Mouse (Mus musculus): ENCODE measurements around the gene Trp73.

The Trp73 gene

DNA sequence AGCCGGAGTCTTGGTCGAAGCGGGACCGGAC, at the start of gene Trp73:
TSS of gene Trp73 (minus strand) at position 27 of the 31 bp plus-strand sequence.
- no peak for DNase-seq (ENCODE audit: low spot score in 2 of 2)

DNA sequence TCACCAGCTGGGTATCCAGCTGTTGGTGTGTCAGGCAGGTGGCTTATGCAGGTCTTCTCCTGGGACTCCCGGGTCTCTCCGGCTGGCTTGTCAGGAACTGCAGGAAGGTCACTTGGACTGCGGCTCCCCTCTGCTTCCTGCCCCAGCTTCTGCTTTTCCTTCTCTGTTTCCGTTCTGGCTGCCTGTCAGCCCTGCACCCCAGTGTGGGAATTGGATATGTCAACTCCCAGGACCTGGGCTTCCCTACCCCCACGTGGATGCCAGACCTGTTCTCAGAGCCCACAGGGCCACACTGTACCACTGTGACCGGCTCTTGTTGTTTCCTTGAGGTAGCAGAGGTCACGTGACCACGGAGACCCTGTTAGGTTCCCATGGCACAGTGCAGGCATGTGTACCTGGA, 48.9 kb upstream of the Trp73 start:
- DNase-seq (ENCODE audit: low spot score in 2 of 2), result peak; percentile 32 to 51

DNA sequence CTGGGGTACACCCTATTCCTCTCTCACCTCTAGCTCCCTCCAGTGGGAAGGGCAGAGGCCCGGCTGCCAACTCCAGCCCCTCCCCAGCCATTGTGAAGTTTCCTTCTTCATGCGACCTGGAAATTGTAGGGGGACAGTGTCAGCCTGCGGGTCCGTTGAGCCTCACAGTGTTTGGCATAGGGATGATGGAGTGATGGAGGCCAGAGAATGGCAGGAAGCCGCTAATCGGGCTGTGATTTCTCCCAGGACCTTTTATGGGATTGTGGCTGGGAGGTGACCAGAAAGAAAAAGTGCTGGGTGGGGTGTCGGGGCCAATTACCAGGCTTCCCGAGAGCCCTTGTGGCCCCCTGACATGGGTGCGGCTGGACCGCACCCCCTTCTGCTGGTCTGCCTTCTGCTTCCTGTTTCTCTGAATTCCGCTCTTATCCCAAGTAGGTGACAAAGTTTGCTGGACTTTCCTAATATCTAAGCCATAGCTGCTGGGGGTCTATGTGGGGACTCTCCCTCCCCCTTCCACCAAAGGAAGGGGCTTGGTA, 46.1 kb upstream of the Trp73 start:
- DNase-seq (ENCODE audit: low spot score in 2 of 2), result peak in 1 of 2 experiments; percentile 52

- no peak for DNase-seq (ENCODE audit: low spot score in 2 of 2)
Measured at GRCm38 (mm10) chr4:154185001-154185400, 45.0 kb upstream of the Trp73 start.

- DNase-seq (ENCODE audit: low spot score in 2 of 2), result peak in 1 of 2 experiments; percentile 41
Measured at GRCm38 (mm10) chr4:154183566-154183965, 43.6 kb upstream of the Trp73 start.

DNA sequence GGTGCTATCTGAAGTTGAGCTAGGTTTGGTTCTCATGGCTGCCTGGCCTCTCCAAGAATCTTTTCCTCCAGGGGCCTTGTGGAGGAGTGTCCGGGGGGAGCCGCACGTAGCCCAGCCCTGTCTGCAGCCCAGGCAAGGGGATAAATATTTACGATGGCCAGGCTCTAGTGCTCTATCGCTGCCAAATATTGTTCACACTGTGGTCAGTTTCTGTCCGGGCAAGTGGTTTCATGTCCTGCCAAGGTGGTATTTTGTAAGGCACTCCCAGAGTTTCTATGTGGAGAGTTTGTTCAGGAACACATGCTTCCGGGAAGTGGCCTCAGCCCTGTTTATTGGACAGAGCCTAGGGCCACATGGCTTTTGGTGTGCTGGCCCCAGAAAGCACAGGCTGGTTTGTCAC, 41.0 kb upstream of the Trp73 start:
- DNase-seq (ENCODE audit: low spot score in 2 of 2), result no peak

GRCm38 (mm10) chr4:154177257-154177656, 37.2 kb upstream of the Trp73 start:
- peak in 1 of 2 experiments; percentile 69 for DNase-seq (ENCODE audit: low spot score in 2 of 2)

DNA sequence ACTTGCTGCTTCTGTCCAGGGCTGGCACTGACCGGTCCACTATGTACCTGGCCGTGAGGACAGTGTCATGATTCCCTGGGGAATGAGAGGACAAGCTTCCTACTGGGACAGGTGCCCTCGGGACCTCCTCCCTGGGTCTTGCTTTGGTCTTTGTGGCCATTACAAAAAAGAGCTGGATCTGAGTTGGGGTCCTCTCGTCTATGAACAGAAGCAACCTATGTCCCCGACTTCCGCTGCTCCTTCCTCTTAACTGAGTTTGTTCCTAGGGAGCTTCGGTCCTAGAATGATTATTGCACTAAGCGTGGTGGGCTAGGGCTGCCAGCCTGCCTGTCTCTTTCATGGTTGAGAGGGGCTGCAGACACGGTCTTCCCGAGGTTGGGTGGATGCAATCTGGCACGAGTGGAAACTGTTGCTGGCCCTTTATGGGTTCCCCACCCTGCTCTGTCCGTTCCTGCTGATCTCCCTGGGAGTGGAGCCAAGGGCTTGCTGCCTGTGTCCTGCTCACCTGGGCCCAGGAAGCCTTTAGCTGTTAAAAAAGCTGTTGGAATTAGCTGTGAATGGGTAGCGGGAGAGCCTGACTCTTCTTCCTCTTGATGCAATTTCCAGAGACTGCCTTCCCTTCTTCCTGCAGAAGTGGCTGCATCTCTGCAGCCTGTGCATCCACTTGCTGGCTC, 32.1 kb upstream of the Trp73 start:
- no peak for DNase-seq (ENCODE audit: low spot score in 2 of 2)

DNA sequence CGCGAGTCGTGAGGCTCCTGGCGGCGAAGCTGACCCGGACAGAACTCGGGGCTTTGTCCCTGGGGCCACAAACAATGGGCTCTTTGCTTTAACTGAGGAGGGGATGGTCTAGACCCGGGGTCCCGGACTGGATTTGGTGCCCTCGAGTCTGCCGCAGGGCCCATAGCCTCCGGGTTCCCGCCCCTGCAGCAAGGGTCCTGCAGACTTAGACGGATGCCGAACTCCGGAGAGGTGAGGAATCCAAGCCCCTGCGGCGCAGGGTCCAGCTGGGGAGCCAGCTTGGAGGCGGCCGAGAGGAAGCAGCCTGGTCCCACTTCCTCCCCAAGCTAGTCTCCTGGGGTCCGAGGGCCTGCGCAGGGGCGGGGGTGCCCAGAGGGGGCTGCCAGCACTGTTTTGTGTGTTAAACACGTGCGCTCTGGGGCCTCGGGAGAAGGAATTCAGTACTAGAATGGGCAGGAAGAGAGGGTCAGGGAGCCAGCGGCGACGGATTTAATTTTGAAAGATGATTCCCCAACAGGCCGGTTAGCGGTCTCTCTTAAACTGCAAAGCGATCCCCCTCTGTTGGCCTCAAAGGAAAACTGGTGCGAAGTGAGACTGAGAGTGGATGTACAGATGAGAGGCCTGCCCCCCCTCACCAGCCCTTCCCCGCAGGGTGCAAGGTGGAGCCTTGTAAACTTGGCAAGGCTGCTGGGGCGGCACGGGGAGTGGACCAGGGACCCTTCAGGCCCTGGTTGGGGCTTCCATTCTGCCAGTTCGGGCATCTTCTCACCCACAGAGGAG, 31.3 kb upstream of the Trp73 start:
- no peak for DNase-seq (ENCODE audit: low spot score in 2 of 2)

- DNase-seq (ENCODE audit: low spot score in 2 of 2), result no peak
Measured at GRCm38 (mm10) chr4:154170506-154171150, 30.6 kb upstream of the Trp73 start, which contains the start of gene Megf6. Gene Megf6, plus strand, starts transcription at chr4:154170730.

- DNase-seq (ENCODE audit: low spot score in 2 of 2), result no peak
Measured at GRCm38 (mm10) chr4:154170021-154170420, 30.0 kb upstream of the Trp73 start.

DNA sequence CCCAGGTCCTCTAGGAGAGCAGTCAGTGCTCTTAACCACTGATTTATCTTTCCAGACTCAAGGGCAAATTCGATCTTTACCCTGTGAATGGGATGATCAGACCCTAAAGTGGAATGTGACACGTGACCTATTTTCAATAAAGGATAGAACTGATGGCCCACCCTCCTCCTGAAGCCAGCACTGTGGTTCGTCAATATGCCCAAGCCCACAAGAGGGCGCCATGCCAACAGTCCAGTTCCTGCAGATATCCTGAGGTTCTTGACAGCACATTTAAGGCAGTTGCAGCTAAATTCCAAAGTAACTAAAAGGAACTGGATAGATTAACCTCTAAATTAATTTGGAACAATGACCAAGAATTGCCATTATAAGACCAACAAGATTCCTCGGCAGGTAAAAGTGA, 27.0 kb upstream of the Trp73 start:
- DNase-seq (ENCODE audit: low spot score in 2 of 2), result peak in 1 of 2 experiments; percentile 56

DNA sequence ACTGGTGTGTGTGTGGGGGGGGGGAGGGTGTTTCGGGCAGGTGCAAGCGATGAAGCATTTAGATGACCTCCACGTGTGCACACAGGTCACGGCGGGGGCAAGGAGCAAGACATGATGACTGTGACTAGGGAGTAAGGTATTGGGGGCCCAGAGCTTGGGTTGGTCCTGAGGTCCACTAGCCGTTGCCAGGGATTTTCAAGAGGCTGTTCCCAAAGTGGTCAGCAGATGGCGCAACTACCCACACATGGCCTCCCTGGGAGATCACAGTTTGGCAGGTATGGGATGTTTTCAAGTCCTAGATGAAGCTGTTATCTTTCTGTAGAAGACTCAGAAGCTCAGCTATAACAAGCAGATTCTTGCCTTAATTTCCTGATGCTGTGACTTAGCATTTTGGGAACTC, 23.3 kb upstream of the Trp73 start:
- peak; percentile 56 to 59 for DNase-seq (ENCODE audit: low spot score in 2 of 2)

GRCm38 (mm10) chr4:154160538-154161390, 20.8 kb upstream of the Trp73 start, which contains the start of gene Tprgl:
Gene Tprgl, minus strand, starts transcription at chr4:154160666.
- peak; percentile 96 to 97 for DNase-seq (ENCODE audit: low spot score in 2 of 2)

DNA sequence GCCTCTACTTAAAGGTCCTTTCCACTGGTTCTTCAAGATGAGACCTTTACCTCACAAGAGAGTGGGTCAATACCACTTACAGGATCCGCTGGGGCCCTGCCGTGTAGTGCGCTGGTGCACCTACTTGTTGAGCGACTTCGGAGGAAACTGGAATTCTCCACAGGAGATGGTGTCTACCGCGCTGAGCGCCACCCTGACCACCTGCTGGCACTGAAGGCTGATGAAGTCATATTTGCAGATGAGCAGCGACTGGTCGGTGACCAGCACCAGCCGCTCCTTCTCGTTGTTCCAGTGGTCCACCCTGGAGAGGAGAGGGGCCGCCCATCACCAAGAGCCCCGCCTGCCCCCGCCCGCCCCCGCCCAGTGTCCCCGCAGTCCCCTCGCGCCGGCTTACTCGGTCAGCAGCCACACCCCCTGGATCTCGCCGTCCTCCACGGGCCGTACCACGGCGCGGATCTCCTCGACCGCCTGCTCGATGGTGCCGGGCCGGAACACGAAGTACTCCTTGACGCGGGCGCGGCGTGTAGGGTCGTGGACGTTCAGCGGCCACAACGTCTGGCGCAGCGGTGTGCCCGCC, 20.0 kb upstream of the Trp73 start:
- DNase-seq (ENCODE audit: low spot score in 2 of 2), result peak in 1 of 2 experiments; percentile 28

DNA sequence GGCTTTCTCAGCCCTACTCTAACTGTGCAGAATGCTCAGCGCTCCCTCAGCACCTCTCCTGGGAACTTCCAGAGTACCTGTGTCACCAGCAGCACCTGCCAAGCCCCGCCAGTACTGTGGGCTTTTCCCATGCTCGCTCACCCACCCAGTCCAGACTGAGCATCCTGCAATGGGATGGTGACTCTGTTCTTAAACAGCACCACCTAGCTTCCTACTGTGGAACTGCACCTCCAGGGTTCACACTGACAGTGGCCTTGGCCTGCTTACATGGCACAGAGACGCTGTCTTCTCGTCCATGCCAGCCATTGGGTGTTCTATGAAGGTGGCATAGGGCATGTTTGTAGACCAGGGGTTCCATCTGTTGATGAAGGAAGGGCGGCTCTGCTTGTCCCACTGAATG, 19.0 kb upstream of the Trp73 start:
- DNase-seq (ENCODE audit: low spot score in 2 of 2), result peak; percentile 75 to 85

GRCm38 (mm10) chr4:154157970-154158662, 18.1 kb upstream of the Trp73 start:
- DNase-seq (ENCODE audit: low spot score in 2 of 2), result no peak

DNA sequence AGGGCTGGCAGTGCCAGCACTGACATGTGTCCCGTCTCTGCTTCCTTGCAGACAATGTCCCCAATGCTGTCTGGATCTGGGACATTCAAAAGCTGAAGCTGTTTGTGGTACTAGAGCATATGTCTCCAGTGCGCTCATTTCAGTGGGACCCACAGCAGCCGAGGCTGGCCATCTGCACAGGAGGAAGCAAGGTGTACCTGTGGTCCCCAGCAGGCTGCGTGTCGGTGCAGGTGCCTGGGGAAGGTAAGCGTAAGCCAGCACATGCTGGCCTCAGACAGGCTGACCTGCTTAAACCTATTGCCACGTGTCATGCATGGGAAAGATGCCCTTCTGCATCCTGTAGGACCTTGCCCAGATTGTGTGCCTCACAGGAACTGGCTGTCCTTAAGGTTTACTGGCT, 16.0 kb upstream of the Trp73 start:
- DNase-seq (ENCODE audit: low spot score in 2 of 2), result no peak

DNA sequence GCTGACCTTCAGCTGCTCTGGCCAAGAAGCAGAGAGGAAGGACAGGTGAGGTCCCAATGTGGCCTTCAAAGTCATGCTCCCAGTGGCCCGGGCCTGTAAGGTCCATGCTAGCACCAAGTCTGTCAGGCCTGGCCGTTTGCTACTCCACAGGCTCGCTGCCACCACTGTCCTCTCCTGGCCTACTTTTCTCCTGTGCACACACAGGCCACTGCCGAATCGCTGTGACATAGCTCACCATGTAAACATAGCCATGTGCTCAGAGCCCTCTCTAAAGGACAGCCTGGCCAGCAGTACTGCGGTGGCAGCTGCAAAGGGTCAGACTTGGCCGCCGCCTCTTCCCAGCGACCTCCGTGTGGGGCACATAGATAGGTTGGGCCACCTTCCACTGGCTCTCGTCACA, 14.1 kb upstream of the Trp73 start:
- no peak for DNase-seq (ENCODE audit: low spot score in 2 of 2)

- DNase-seq (ENCODE audit: low spot score in 2 of 2), result no peak
Measured at GRCm38 (mm10) chr4:154146342-154146741, 6.3 kb upstream of the Trp73 start.

GRCm38 (mm10) chr4:154144712-154145111, 4.7 kb upstream of the Trp73 start:
- no peak for DNase-seq (ENCODE audit: low spot score in 2 of 2)

Measured in heart, adult 9 months (tissue).